Mouse (Mus musculus) kidney, adult 2 months (tissue): ENCODE data around the gene Padi2. TPM values are rescaled to one million over a fixed set of nuclear protein-coding genes. Genes with fewer than 3 reads are reported as not detected.

Experiments used
- DNase-seq: peaks from one replicate; pipeline ENCODE4 v3.0.0; 2021
- H3K27ac ChIP-seq: fragments of 200-500 bp; 2 replicates; pipeline ENCODE4 v1.5.1; 2012; ENCODE audit warnings: low read depth, low read length, control low read depth, inconsistent platforms; ENCODE audit not compliant: insufficient read depth
- H3K27me3 ChIP-seq: fragments of 200-500 bp; replicated peaks from 2 replicates; pipeline ENCODE4 v1.6.1; 2012; ENCODE audit warnings: mild to moderate bottlenecking, moderate library complexity, low read length, inconsistent platforms; ENCODE audit not compliant: control insufficient read depth, insufficient read depth
- H3K36me3 ChIP-seq: fragments of 200-500 bp; 2 replicates; pipeline ENCODE4 v1.6.1; 2012; ENCODE audit warnings: mild to moderate bottlenecking, moderate library complexity, low read length, inconsistent platforms; ENCODE audit not compliant: control insufficient read depth, insufficient read depth
- H3K4me1 ChIP-seq: fragments of 200-500 bp; 2 replicates; pipeline ENCODE4 v1.6.1; 2011; ENCODE audit warnings: low read length; ENCODE audit not compliant: control insufficient read depth, insufficient read depth
- H3K4me3 ChIP-seq: fragments of 200-500 bp; 2 replicates; pipeline ENCODE4 v1.5.1; 2011; ENCODE audit warnings: mild to moderate bottlenecking, low read depth, low read length, control low read depth; ENCODE audit not compliant: insufficient read depth
- CTCF ChIP-seq: fragments of 200-500 bp; conservative IDR thresholded peaks from 2 replicates; pipeline ENCODE4 v1.5.1; 2011; ENCODE audit warnings: low read depth, mild to moderate bottlenecking, control low read depth, low read length, moderate library complexity, mixed read lengths; ENCODE audit not compliant: insufficient read depth, insufficient read length
- POLR2A ChIP-seq: fragments of 200-500 bp; IDR thresholded peaks from one replicate; pipeline ENCODE4 v1.6.1; 2011; ENCODE audit warnings: low read depth, low read length, control low read depth
- WGBS: fragments of 180-500 bp; shearing (Covaris S2); methylation state at CpG from one replicate; pipeline ENCODE4 v1.1.7; 2018; 5-methylcytosine and 5-hydroxymethylcytosine counted together
- polyA plus RNA-seq: library from polyadenylated mRNA; depleted of rRNA; stranded (reverse); fragments of >200 nt; gene quantifications from 2 replicates; pipeline ENCODE4 v1.2.3, GENCODE M21; 2012

The Padi2 gene
- polyA plus RNA-seq, 1 experiment: 5.1 TPM

- no peak overlapping the region for H3K4me3 ChIP-seq
- no peaks in the 10 kb centered on the region for H3K27me3 ChIP-seq
- no peak for DNase-seq
- no peaks in the 10 kb centered on the region for H3K36me3 ChIP-seq
- WGBS: 95% methylated on average over 13 of the region's 13 CpGs
- no peak overlapping the region for H3K27ac ChIP-seq
- TF ChIP-seq CTCF (no peak), POLR2A (no peak)
- no peaks in the 10 kb centered on the region for H3K4me1 ChIP-seq
Measured at GRCm38 (mm10) chr4:140881771-140882170, 24.4 kb upstream of the Padi2 start.

GRCm38 (mm10) chr4:140882365-140882764 lies 23.8 kb upstream of the Padi2 start:
- WGBS: 65% methylated on average over 4 of the region's 4 CpGs
- H3K4me1 ChIP-seq: no peaks in the 10 kb centered on the region
- H3K4me3 ChIP-seq: no peak overlapping the region
- no peaks in the 10 kb centered on the region for H3K27me3 ChIP-seq
- no peaks in the 10 kb centered on the region for H3K36me3 ChIP-seq
- H3K27ac ChIP-seq: no peak overlapping the region
- DNase-seq: no peak
- no peak for TF ChIP-seq POLR2A
- TF ChIP-seq CTCF: 0 out of 2 replicates have a peak, but pooled peaks have one; percentile 7

DNA sequence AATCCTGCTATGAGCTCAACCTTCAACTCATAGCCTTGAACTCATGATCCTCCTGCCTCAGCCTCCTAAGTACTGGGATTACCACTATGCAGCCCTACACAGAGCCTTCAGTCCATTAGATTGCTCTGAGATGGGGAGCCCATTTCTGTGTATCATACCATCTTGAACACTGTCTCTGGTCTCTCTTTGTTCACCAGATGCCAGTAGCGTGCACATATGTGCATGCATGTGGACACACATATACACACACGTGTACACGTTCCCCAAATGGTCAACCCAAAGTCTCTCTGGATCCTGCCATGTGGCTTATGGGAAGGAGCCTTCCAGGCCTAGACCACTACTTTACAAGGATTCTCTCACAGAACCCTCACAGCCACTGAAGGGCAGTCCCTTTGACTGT lies 23.2 kb upstream of the Padi2 start:
- Histone ChIP-seq H3K36me3 (no peaks in the 10 kb centered on the region), H3K27ac (no peak overlapping the region), H3K27me3 (no peaks in the 10 kb centered on the region), H3K4me1 (no peaks in the 10 kb centered on the region), H3K4me3 (no peak overlapping the region)
- no peak for DNase-seq
- no peak for TF ChIP-seq CTCF
- no peak for TF ChIP-seq POLR2A
- WGBS: 100% methylated on average over 3 of the region's 3 CpGs

GRCm38 (mm10) chr4:140883852-140884251 lies 22.3 kb upstream of the Padi2 start:
- TF ChIP-seq POLR2A (no peak), CTCF (no peak)
- Histone ChIP-seq H3K36me3 (no peaks in the 10 kb centered on the region), H3K27me3 (no peaks in the 10 kb centered on the region), H3K4me3 (no peak overlapping the region), H3K27ac (no peak overlapping the region), H3K4me1 (no peaks in the 10 kb centered on the region)
- no peak for DNase-seq
- 53% methylated on average over 4 of the region's 4 CpGs for WGBS

DNA sequence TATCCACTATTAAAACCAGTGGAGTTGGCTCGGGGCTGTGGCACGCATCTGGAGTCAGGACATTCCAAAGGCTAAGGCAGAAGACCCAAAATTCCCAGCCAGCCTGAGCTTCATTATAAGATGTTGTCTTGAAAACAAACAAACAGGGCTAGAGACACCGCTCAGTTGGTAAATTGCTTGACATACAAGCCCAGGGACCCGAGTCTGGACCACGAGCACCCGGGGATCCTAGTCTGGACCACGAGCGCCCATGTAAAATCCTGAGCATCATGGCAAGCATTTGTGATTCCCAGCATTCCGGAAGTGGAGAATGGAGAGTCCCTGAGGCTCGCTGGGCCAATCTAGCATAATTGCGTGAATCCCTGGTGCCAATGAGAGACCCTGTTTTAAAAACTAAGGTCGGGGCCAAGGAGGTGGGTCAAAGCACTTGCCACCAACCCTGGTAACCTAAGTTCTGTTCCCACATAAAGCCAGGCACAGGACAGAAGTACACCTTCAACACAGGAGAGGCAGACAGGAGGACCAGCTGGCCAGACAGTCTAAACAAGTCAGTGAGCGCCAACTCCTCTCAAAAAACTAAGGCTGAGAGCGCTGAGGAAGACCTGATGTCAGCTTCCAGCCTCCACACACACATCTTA lies 14.5 kb upstream of the Padi2 start:
- Histone ChIP-seq H3K4me1 (no peaks in the 10 kb centered on the region), H3K27ac (no peak overlapping the region), H3K36me3 (no peaks in the 10 kb centered on the region), H3K27me3 (no peaks in the 10 kb centered on the region), H3K4me3 (no peak overlapping the region)
- DNase-seq: no peak
- WGBS: 95% methylated on average over 14 of the region's 14 CpGs
- no peak for TF ChIP-seq POLR2A
- no peak for TF ChIP-seq CTCF

DNA sequence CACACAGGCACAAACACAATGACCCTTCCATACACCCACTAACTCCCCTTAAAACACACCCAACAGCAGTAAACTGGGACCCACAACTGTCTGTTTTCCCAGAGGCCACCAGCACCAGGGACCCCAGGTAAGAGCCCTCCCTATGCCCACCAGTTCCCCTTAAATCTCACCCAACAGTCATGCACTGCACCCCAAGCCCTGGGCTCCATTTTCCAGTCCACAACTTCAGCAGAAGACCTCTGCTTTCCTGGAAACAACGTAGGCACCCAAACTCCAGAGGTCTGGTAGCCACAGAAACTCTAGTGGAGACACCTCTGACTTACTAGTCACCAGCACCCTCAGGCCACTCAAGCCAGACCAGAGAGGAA lies 14.0 kb upstream of the Padi2 start:
- no peaks in the 10 kb centered on the region for H3K27me3 ChIP-seq
- no peaks in the 10 kb centered on the region for H3K4me1 ChIP-seq
- DNase-seq: no peak
- 70% methylated on average over 1 of the region's 1 CpGs for WGBS
- TF ChIP-seq POLR2A: no peak
- no peak for TF ChIP-seq CTCF
- no peak overlapping the region for H3K4me3 ChIP-seq
- H3K36me3 ChIP-seq: no peaks in the 10 kb centered on the region
- no peak overlapping the region for H3K27ac ChIP-seq

- H3K4me1 ChIP-seq: no peaks in the 10 kb centered on the region; the same call in 1 of the 2 replicates
- H3K36me3 ChIP-seq: no peaks in the 10 kb centered on the region
- no peaks in the 10 kb centered on the region for H3K27me3 ChIP-seq
- WGBS: 58% methylated on average over 14 of the region's 14 CpGs
- no peak for DNase-seq
- no peak for TF ChIP-seq POLR2A
- no peak for TF ChIP-seq CTCF
- no peak overlapping the region for H3K27ac ChIP-seq
- H3K4me3 ChIP-seq: no peak overlapping the region
Measured at GRCm38 (mm10) chr4:140904776-140905425, 1.2 kb upstream of the Padi2 start.
